Mouse (Mus musculus) ES-Bruce4 (cell line): ENCODE data around the gene Edar. TPM values are rescaled to one million over a fixed set of nuclear protein-coding genes. Genes with fewer than 3 reads are reported as not detected.
A peak's percentile ranks its signal among the peaks of the same experiment; 100 is the strongest.

Experiments
- H3K27ac ChIP-seq: 2 replicates; pipeline ENCODE4 v1.5.1; 2012; ENCODE audit warnings: low read length, inconsistent platforms; ENCODE audit not compliant: insufficient read depth
- H3K27me3 ChIP-seq: 2 replicates; pipeline ENCODE4 v1.6.1; 2012; ENCODE audit warnings: mild to moderate bottlenecking, low read length, inconsistent platforms; ENCODE audit not compliant: control insufficient read depth, poor library complexity, insufficient read depth, severe bottlenecking
- H3K36me3 ChIP-seq: 2 replicates; pipeline ENCODE4 v1.6.1; 2012; ENCODE audit warnings: inconsistent platforms, mild to moderate bottlenecking, low read length, moderate library complexity; ENCODE audit not compliant: control insufficient read depth, poor library complexity, insufficient read depth, severe bottlenecking
- H3K4me1 ChIP-seq: one replicate; pipeline ENCODE4 v1.8.1; 2011; ENCODE audit warnings: low read length; ENCODE audit not compliant: control insufficient read depth, insufficient read depth
- H3K4me3 ChIP-seq: 2 replicates; pipeline ENCODE4 v1.5.1; 2011; ENCODE audit warnings: low read depth, mild to moderate bottlenecking, low read length
- H3K9ac ChIP-seq: 2 replicates; pipeline ENCODE4 v1.6.1; 2012; ENCODE audit warnings: low read depth, mild to moderate bottlenecking, inconsistent platforms; ENCODE audit not compliant: poor library complexity, severe bottlenecking
- H3K9me3 ChIP-seq: replicated peaks from 2 replicates; pipeline ENCODE4 v1.6.1; 2012; ENCODE audit warnings: mild to moderate bottlenecking, low read length, inconsistent platforms; ENCODE audit not compliant: control insufficient read depth, poor library complexity, insufficient read depth, severe bottlenecking
- CTCF ChIP-seq: IDR thresholded peaks from one replicate; pipeline ENCODE4 v1.8.1; 2011; ENCODE audit warnings: low read depth, low read length
- EP300 ChIP-seq: IDR thresholded peaks from 2 replicates; pipeline ENCODE4 v1.6.1; 2011; ENCODE audit warnings: low read depth, low read length; ENCODE audit not compliant: insufficient read depth
- POLR2A ChIP-seq: IDR thresholded peaks from one replicate; pipeline ENCODE4 v1.8.1; 2011; ENCODE audit warnings: low read length; ENCODE audit not compliant: insufficient read depth
- polyA plus RNA-seq: library from polyadenylated mRNA; stranded (reverse); fragments of >200 nt; gene quantifications from 2 replicates; pipeline ENCODE4 v1.2.4, GENCODE M21; 2011; ENCODE audit warnings: low read depth; ENCODE audit not compliant: missing spikeins, insufficient read depth, insufficient read length

Gene Edar
- polyA plus RNA-seq, 1 experiment = not detected

GRCm38 (mm10) chr10:58560521-58560920 is 114.9 kb downstream of the Edar start:
- H3K4me1 ChIP-seq = no peaks in the 10 kb centered on the region
- TF ChIP-seq POLR2A (no peak), CTCF (no peak), EP300 (no peak)
- H3K27ac ChIP-seq = no peak overlapping the region
- no peaks in the 10 kb centered on the region for H3K36me3 ChIP-seq
- no peak overlapping the region for H3K4me3 ChIP-seq
- no peaks in the 10 kb centered on the region for H3K9me3 ChIP-seq
- no peak overlapping the region for H3K9ac ChIP-seq
- H3K27me3 ChIP-seq = no peaks in the 10 kb centered on the region

DNA sequence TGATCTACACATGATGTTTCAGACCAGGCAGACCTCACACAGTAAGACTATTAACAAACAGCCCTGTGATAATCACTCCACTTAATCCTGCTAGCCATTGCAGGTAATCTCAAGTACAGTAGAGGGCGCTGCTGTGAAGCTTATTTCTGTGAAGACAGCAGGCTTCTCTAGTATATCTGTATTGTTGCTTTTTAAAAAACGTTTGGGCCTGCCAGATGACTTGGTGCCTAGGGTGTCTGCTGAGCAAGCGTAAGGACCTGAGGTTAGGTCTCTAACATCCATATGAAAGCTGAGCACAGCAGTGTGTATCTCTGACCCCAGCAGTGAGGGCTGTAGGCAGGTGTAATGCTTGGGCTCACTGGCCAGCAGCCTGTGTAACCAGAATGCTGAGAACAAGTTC is 115.6 kb downstream of the Edar start:
- no peak overlapping the region for H3K9ac ChIP-seq
- no peak overlapping the region for H3K4me3 ChIP-seq
- H3K36me3 ChIP-seq = no peaks in the 10 kb centered on the region
- no peaks in the 10 kb centered on the region for H3K9me3 ChIP-seq
- no peaks in the 10 kb centered on the region for H3K27me3 ChIP-seq
- TF ChIP-seq CTCF = no peak
- TF ChIP-seq POLR2A = no peak
- TF ChIP-seq EP300 = no peak
- no peaks in the 10 kb centered on the region for H3K4me1 ChIP-seq
- H3K27ac ChIP-seq = no peak overlapping the region

- Histone ChIP-seq H3K27me3 (no peaks in the 10 kb centered on the region), H3K4me3 (no peak overlapping the region), H3K4me1 (no peaks in the 10 kb centered on the region), H3K9me3 (no peaks in the 10 kb centered on the region), H3K27ac (no peak overlapping the region), H3K9ac (no peak overlapping the region), H3K36me3 (no peaks in the 10 kb centered on the region)
- TF ChIP-seq POLR2A (no peak), CTCF (peak; percentile 79)
Observed at GRCm38 (mm10) chr10:58559098-58559497, 116.4 kb downstream of the Edar start.

GRCm38 (mm10) chr10:58554693-58555387 is 120.6 kb downstream of the Edar start:
- H3K9me3 ChIP-seq = no peaks in the 10 kb centered on the region
- no peaks in the 10 kb centered on the region for H3K27me3 ChIP-seq
- no peaks in the 10 kb centered on the region for H3K36me3 ChIP-seq
- no peak overlapping the region for H3K9ac ChIP-seq
- H3K27ac ChIP-seq = no peak overlapping the region
- H3K4me3 ChIP-seq = no peak overlapping the region
- no peaks in the 10 kb centered on the region for H3K4me1 ChIP-seq
- TF ChIP-seq POLR2A (no peak), EP300 (no peak), CTCF (no peak)

Other genes starting within 250 kb of the Edar start
- gene Ranbp2, start 228.7 kb downstream of the Edar start, polyA plus RNA-seq = 102 and 114 TPM in 2 replicates
- 19.3 TPM in 2 replicates for gene Ccdc138, start 177.7 kb downstream of the Edar start, polyA plus RNA-seq
- not detected in 2 replicates for gene Gm17542, start 42.6 kb upstream of the Edar start, polyA plus RNA-seq
- 0.55 and 2.5 TPM in 2 replicates for gene Sh3rf3, start 137.7 kb upstream of the Edar start, polyA plus RNA-seq